Mouse (Mus musculus) adrenal gland, postnatal 14 days (tissue): ENCODE results near the gene Baz1a. TPM values are rescaled to one million over a fixed set of nuclear protein-coding genes. Genes with fewer than 3 reads are reported as not detected.
A peak's percentile ranks its signal among the peaks of the same experiment; 100 is the strongest.
"Not testable (repeated sequence)": the region's sequence is repeated elsewhere in the genome, so short reads cannot be mapped to it uniquely, and the experiment has no call there.

ENCODE experiments used
- DNase-seq: peaks from one replicate; pipeline ENCODE4 v3.0.0; 2021; ENCODE audit warnings: mixed read lengths
- total RNA-seq: library from RNA; stranded (reverse); gene quantifications from 2 replicates; pipeline ENCODE4 v1.2.3, GENCODE M21; 2021

Baz1a gene
- total RNA-seq, 1 experiment from 2014 or later: 26.6 TPM

GRCm38 (mm10) chr12:54980939-54981338 is 33.2 kb downstream of the Baz1a start:
- DNase-seq: no peak

- no peak for DNase-seq
Measured at GRCm38 (mm10) chr12:54980532-54980931, 33.6 kb downstream of the Baz1a start.

- no peak for DNase-seq
Measured at GRCm38 (mm10) chr12:54969033-54969432, 45.1 kb downstream of the Baz1a start.

- DNase-seq: no peak
Measured at GRCm38 (mm10) chr12:54965532-54966160, 48.5 kb downstream of the Baz1a start.

- DNase-seq: peak; percentile 52
Measured at GRCm38 (mm10) chr12:54959569-54959968, 54.6 kb downstream of the Baz1a start.

- no peak for DNase-seq
Measured at GRCm38 (mm10) chr12:54956974-54957373, 57.2 kb downstream of the Baz1a start.

- DNase-seq: no peak
Measured at GRCm38 (mm10) chr12:54956457-54956856, 57.7 kb downstream of the Baz1a start.

GRCm38 (mm10) chr12:54946116-54946515 is 68.0 kb downstream of the Baz1a start:
- DNase-seq: no peak

- not testable (repeated sequence) for DNase-seq
Measured at GRCm38 (mm10) chr12:54942586-54943157, 71.5 kb downstream of the Baz1a start.

- DNase-seq: not testable (repeated sequence)
Measured at GRCm38 (mm10) chr12:54937581-54938343, 76.4 kb downstream of the Baz1a start.

- DNase-seq: no peak
Measured at GRCm38 (mm10) chr12:54910387-54910786, 103.8 kb downstream of the Baz1a start.

- not testable (repeated sequence) for DNase-seq
Measured at GRCm38 (mm10) chr12:54892559-54892958, 121.6 kb downstream of the Baz1a start.

GRCm38 (mm10) chr12:54890426-54890825 is 123.7 kb downstream of the Baz1a start:
- no peak for DNase-seq

- no peak for DNase-seq
Measured at GRCm38 (mm10) chr12:54887580-54888127, 126.5 kb downstream of the Baz1a start.

GRCm38 (mm10) chr12:54879630-54880029 is 134.5 kb downstream of the Baz1a start:
- DNase-seq: peak; percentile 63

- DNase-seq: no peak
Measured at GRCm38 (mm10) chr12:54879211-54879610, 134.9 kb downstream of the Baz1a start.

GRCm38 (mm10) chr12:54877875-54878274 is 136.3 kb downstream of the Baz1a start:
- no peak for DNase-seq

GRCm38 (mm10) chr12:54876879-54877278 is 137.3 kb downstream of the Baz1a start:
- DNase-seq: no peak

GRCm38 (mm10) chr12:54874711-54875110 is 139.4 kb downstream of the Baz1a start:
- DNase-seq: no peak

- peak; percentile 93 for DNase-seq
Measured at GRCm38 (mm10) chr12:54862606-54863535, 151.3 kb downstream of the Baz1a start, which contains the start of gene Cfl2. TSS of gene Cfl2 (minus strand) at chr12:54862877.

GRCm38 (mm10) chr12:54861991-54862605 is 152.1 kb downstream of the Baz1a start:
- peak; percentile 69 for DNase-seq
